Mouse (Mus musculus) hindbrain, embryonic 11.5 days (tissue): ENCODE measurements around the gene Coro2b. TPM values are rescaled to one million over a fixed set of nuclear protein-coding genes. Genes with fewer than 3 reads are reported as not detected.
A peak's percentile ranks its signal among the peaks of the same experiment; 100 is the strongest.

Experiments used
- ATAC-seq: fragments of 200-750 bp; cut with Nextera tagmentation; 2 replicates; pipeline ENCODE4 v1.8.0; 2017; ENCODE audit warnings: mild to moderate bottlenecking, moderate TSS enrichment, moderate library complexity; ENCODE audit not compliant: low FRiP score
- DNase-seq: peaks from one replicate; pipeline ENCODE4 v3.0.0-alpha.2; 2015; ENCODE audit warnings: low spot score
- H3K27ac ChIP-seq: fragments of 300-500 bp; sonication (generic); 2 replicates; pipeline ENCODE4 v1.5.1; 2014; ENCODE audit warnings: mild to moderate bottlenecking, low read depth, low read length
- H3K27me3 ChIP-seq: fragments of 300-500 bp; sonication (generic); 2 replicates; pipeline ENCODE4 v1.6.1; 2014; ENCODE audit warnings: mild to moderate bottlenecking, low read length, moderate library complexity, mixed read lengths; ENCODE audit not compliant: control insufficient read depth, insufficient read depth
- H3K36me3 ChIP-seq: fragments of 300-500 bp; sonication (generic); 2 replicates; pipeline ENCODE4 v1.6.1; 2014; ENCODE audit warnings: mild to moderate bottlenecking, low read length, moderate library complexity, mixed read lengths; ENCODE audit not compliant: control insufficient read depth, insufficient read depth
- H3K4me1 ChIP-seq: fragments of 300-500 bp; sonication (generic); replicated peaks from 2 replicates; pipeline ENCODE4 v1.6.1; 2014; ENCODE audit warnings: low read length, mixed read lengths; ENCODE audit not compliant: control insufficient read depth, insufficient read depth
- H3K4me2 ChIP-seq: fragments of 300-500 bp; sonication (generic); replicated peaks from 2 replicates; pipeline ENCODE4 v1.6.1; 2014; ENCODE audit warnings: mild to moderate bottlenecking, low read depth, low read length
- H3K4me3 ChIP-seq: fragments of 300-500 bp; sonication (generic); 2 replicates; pipeline ENCODE4 v1.5.1; 2014; ENCODE audit warnings: low read depth, low read length
- H3K9ac ChIP-seq: fragments of 300-500 bp; sonication (generic); 2 replicates; pipeline ENCODE4 v1.6.1; 2014; ENCODE audit warnings: low read depth, low read length
- H3K9me3 ChIP-seq: fragments of 300-500 bp; sonication (generic); 2 replicates; pipeline ENCODE4 v1.6.1; 2016; ENCODE audit warnings: low read length; ENCODE audit not compliant: control insufficient read depth
- WGBS: fragments of 180-500 bp; shearing (Covaris S2); extraction: QIAGEN DNeasy Blood & Tissue Kit; methylation state at CpG from one replicate; pipeline ENCODE4 v1.1.7; 2014; 5-methylcytosine and 5-hydroxymethylcytosine counted together
- polyA plus RNA-seq: library from polyadenylated mRNA; unstranded; fragments of >200 nt; fragmentation: Nextera tagmentation; extraction: Ambion mirVana; gene quantifications from 2 replicates; pipeline ENCODE4 v1.2.1, GENCODE M21; 2014

The Coro2b gene
- polyA plus RNA-seq, 1 experiment from 2014 or later = 20.5 TPM

DNA sequence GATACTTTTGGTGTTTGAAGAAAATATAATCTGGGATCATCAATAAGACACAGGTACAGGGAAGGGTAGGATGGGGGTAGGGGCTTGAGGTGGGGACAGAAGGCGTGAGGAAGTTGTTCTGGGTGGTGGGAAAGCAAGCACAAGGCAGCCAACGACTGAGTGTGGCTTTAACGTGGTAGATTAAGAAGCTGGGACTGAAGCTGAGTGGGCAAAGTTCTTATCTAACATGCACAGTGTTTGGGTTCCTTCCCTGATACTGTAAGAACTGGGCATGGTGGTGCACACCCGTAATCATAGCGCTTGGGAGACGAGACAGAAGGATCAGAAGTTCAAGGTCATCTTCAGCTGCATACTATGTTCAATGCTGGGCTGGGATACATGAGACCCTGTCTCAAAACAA lies 151.8 kb downstream of the Coro2b start:
- ATAC-seq = no peak

DNA sequence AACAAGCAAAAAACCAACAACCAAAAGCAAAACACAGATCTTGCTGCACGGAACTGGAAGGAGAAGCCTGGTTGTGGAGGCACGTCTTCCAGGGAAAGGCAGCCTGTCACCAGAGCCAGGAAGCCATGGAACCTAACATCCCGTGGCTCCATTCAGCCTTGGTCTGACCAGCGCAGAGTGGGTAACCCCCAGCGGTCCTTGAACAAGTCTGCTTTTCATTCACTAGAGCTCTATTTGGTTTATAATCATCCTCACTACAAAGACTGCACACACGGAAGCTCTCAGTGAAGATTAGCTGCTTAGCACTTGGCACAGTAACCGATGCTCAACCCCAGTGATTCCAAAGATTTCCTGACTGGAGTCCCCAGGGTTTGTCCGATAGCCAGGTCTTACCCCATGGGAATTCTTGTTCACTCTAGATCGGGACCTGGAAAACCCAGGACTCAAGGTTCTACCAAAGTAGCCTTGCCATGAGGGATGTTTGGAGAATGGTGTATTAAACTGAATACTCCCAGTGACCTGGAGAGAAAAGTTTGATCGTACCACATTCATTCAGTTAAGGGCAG lies 154.2 kb downstream of the Coro2b start:
- DNase-seq = no peak
- Histone ChIP-seq H3K4me2 (no peak overlapping the region), H3K4me3 (no peak overlapping the region), H3K9me3 (no peaks in the 10 kb centered on the region), H3K9ac (no peak overlapping the region), H3K27ac (no peak overlapping the region), H3K4me1 (no peaks in the 10 kb centered on the region), H3K27me3 (no peaks in the 10 kb centered on the region), H3K36me3 (peaks cover 2% of the 10 kb centered on the region; the same call in 1 of the 2 replicates)
- 84% methylated on average over 10 of the region's 10 CpGs for WGBS
- ATAC-seq = no peak

More for the DNA sequence above, 151.8 kb downstream of the Coro2b start:
- H3K36me3 ChIP-seq = no peaks in the 10 kb centered on the region
- H3K4me3 ChIP-seq = no peak overlapping the region
- no peak overlapping the region for H3K9ac ChIP-seq
- 89% methylated on average over 6 of the region's 6 CpGs for WGBS
- H3K9me3 ChIP-seq = no peaks in the 10 kb centered on the region
- no peak overlapping the region for H3K27ac ChIP-seq
- no peak for DNase-seq
- H3K27me3 ChIP-seq = no peaks in the 10 kb centered on the region
- H3K4me1 ChIP-seq = no peaks in the 10 kb centered on the region
- H3K4me2 ChIP-seq = no peak overlapping the region

- H3K27ac ChIP-seq = no peak overlapping the region
- H3K4me2 ChIP-seq = no peak overlapping the region
- no peak overlapping the region for H3K9ac ChIP-seq
- WGBS = 62% methylated on average over 8 of the region's 8 CpGs
- H3K4me1 ChIP-seq = no peaks in the 10 kb centered on the region
- H3K27me3 ChIP-seq = no peaks in the 10 kb centered on the region
- no peaks in the 10 kb centered on the region for H3K9me3 ChIP-seq
- H3K4me3 ChIP-seq = no peak overlapping the region
- peaks cover 6% of the 10 kb centered on the region; the same call in 1 of the 2 replicates for H3K36me3 ChIP-seq
- DNase-seq = no peak
- ATAC-seq = no peak
Measured at GRCm38 (mm10) chr9:62381402-62381913, 155.4 kb downstream of the Coro2b start.

DNA sequence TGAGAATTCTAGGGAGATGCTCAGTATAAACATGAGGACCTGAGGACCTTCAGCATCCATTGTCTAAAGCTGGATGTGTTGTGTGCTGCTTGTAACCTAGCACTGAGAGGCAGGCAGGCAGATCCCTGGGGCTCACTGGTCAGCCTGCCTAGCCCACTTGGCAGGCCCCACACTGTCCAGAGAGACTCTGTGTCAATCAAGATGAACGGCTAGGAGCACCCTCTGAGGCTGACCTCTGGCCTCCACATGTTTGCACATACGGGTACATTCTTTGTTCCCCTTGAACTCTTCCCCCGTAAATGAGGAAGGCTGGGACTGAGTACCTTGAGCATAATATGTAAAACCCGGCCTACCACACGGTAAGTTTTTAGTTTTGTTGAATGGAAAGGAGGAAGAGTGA lies 156.5 kb downstream of the Coro2b start:
- Histone ChIP-seq H3K4me2 (no peak overlapping the region), H3K4me1 (no peaks in the 10 kb centered on the region), H3K4me3 (no peak overlapping the region), H3K27me3 (no peaks in the 10 kb centered on the region), H3K9ac (no peak overlapping the region), H3K9me3 (no peaks in the 10 kb centered on the region), H3K27ac (no peak overlapping the region), H3K36me3 (peaks cover 6% of the 10 kb centered on the region; the same call in 1 of the 2 replicates)
- ATAC-seq (no peak), DNase-seq (no peak)
- 48% methylated on average over 5 of the region's 5 CpGs for WGBS

DNA sequence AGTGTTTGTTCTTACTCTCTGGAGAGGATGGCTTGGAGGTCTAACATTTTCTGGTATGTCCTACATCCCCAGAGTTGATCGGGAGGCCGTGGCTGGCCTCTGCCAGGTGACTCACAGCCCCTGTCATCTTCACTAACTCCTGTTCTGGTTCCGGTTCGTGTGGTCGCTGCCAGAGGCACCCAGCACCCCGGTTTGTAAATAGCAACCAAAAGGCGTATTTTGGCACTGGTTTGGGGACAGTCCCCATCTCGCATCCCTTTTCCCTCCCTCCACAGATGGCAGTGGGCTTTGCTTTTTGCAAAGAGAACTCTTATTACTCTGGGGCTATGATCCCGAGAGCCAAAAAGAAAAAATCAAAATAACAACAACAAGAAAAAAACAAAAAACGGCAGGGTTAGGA lies 158.9 kb downstream of the Coro2b start:
- no peak for ATAC-seq
- Histone ChIP-seq H3K9me3 (no peaks in the 10 kb centered on the region), H3K27ac (no peak overlapping the region), H3K4me1 (no peaks in the 10 kb centered on the region), H3K27me3 (no peaks in the 10 kb centered on the region), H3K4me3 (no peak overlapping the region), H3K4me2 (no peak overlapping the region), H3K9ac (no peak overlapping the region), H3K36me3 (peaks cover 9% of the 10 kb centered on the region; the same call in 1 of the 2 replicates)
- no peak for DNase-seq
- WGBS = 93% methylated on average over 10 of the region's 10 CpGs

- WGBS = 87% methylated on average over 3 of the region's 3 CpGs
- 0 out of 2 replicates have a peak, but pooled peaks cover 4% of the 10 kb centered on the region for H3K4me1 ChIP-seq
- no peaks in the 10 kb centered on the region for H3K27me3 ChIP-seq
- H3K9ac ChIP-seq = no peak overlapping the region
- no peak overlapping the region for H3K4me3 ChIP-seq
- DNase-seq = no peak
- no peak for ATAC-seq
- peaks cover 11% of the 10 kb centered on the region; the same call in 1 of the 2 replicates for H3K36me3 ChIP-seq
- no peaks in the 10 kb centered on the region for H3K9me3 ChIP-seq
- H3K27ac ChIP-seq = no peak overlapping the region
- no peak overlapping the region for H3K4me2 ChIP-seq
Measured at GRCm38 (mm10) chr9:62374276-62374675, 162.6 kb downstream of the Coro2b start.

GRCm38 (mm10) chr9:62373222-62374123 lies 163.4 kb downstream of the Coro2b start:
- WGBS = 64% methylated on average over 18 of the region's 18 CpGs
- Histone ChIP-seq H3K4me3 (no peak overlapping the region), H3K27ac (no peak overlapping the region), H3K4me2 (no peak overlapping the region), H3K4me1 (0 out of 2 replicates have a peak, but pooled peaks cover 6% of the 10 kb centered on the region), H3K36me3 (peaks cover 11% of the 10 kb centered on the region; the same call in 1 of the 2 replicates), H3K27me3 (no peaks in the 10 kb centered on the region), H3K9ac (no peak overlapping the region), H3K9me3 (no peaks in the 10 kb centered on the region)
- ATAC-seq (no peak; the same call in 1 of the 2 replicates), DNase-seq (peak; percentile 66)

- WGBS = 87% methylated on average over 9 of the region's 9 CpGs
- H3K4me1 ChIP-seq = 0 out of 2 replicates have a peak, but pooled peaks cover 6% of the 10 kb centered on the region
- no peaks in the 10 kb centered on the region for H3K9me3 ChIP-seq
- no peak overlapping the region for H3K4me2 ChIP-seq
- no peak overlapping the region for H3K27ac ChIP-seq
- no peak for DNase-seq
- H3K27me3 ChIP-seq = no peaks in the 10 kb centered on the region
- ATAC-seq = no peak
- H3K4me3 ChIP-seq = no peak overlapping the region
- H3K9ac ChIP-seq = no peak overlapping the region
- peaks cover 9% of the 10 kb centered on the region; the same call in 1 of the 2 replicates for H3K36me3 ChIP-seq
Measured at GRCm38 (mm10) chr9:62372556-62373221, 164.2 kb downstream of the Coro2b start.
